Mouse (Mus musculus) hindbrain, embryonic 16.5 days (tissue): ENCODE measurements around the gene Mecr. TPM values are rescaled to one million over a fixed set of nuclear protein-coding genes. Genes with fewer than 3 reads are reported as not detected.
A peak's percentile ranks its signal among the peaks of the same experiment; 100 is the strongest.

Experiments
- ATAC-seq: fragments of 200-750 bp; cut with Nextera tagmentation; 2 replicates; pipeline ENCODE4 v1.8.0; 2017; ENCODE audit warnings: moderate TSS enrichment, moderate library complexity
- H3K27ac ChIP-seq: fragments of 300-500 bp; sonication (generic); 2 replicates; pipeline ENCODE4 v1.5.1; 2014; ENCODE audit warnings: low read depth, mild to moderate bottlenecking, control low read depth, low read length, moderate library complexity
- H3K27me3 ChIP-seq: fragments of 300-500 bp; sonication (generic); replicated peaks from 2 replicates; pipeline ENCODE4 v1.6.1; 2014; ENCODE audit warnings: low read length; ENCODE audit not compliant: control insufficient read depth, insufficient read depth
- H3K36me3 ChIP-seq: fragments of 300-500 bp; sonication (generic); 2 replicates; pipeline ENCODE4 v1.6.1; 2014; ENCODE audit warnings: mild to moderate bottlenecking, low read length, moderate library complexity, mixed read lengths; ENCODE audit not compliant: control insufficient read depth, insufficient read depth
- H3K4me1 ChIP-seq: fragments of 300-500 bp; sonication (generic); 2 replicates; pipeline ENCODE4 v1.6.1; 2014; ENCODE audit warnings: low read depth, low read length; ENCODE audit not compliant: control insufficient read depth, insufficient read depth
- H3K4me2 ChIP-seq: fragments of 300-500 bp; sonication (generic); 2 replicates; pipeline ENCODE4 v1.6.1; 2014; ENCODE audit warnings: mild to moderate bottlenecking, low read length, control low read depth, moderate library complexity
- H3K4me3 ChIP-seq: fragments of 300-500 bp; sonication (generic); 2 replicates; pipeline ENCODE4 v1.5.1; 2014; ENCODE audit warnings: mild to moderate bottlenecking, low read length, control low read depth, moderate library complexity
- H3K9ac ChIP-seq: fragments of 300-500 bp; sonication (generic); 2 replicates; pipeline ENCODE4 v1.6.1; 2014; ENCODE audit warnings: low read depth, mild to moderate bottlenecking, control low read depth, low read length, moderate library complexity
- H3K9me3 ChIP-seq: fragments of 300-500 bp; sonication (generic); 2 replicates; pipeline ENCODE4 v1.6.1; 2014; ENCODE audit warnings: mild to moderate bottlenecking, low read length, moderate library complexity; ENCODE audit not compliant: control insufficient read depth
- WGBS: fragments of 180-500 bp; shearing (Covaris S2); extraction: QIAGEN DNeasy Blood & Tissue Kit; methylation state at CpG from one replicate; pipeline ENCODE4 v1.1.7; 2014; 5-methylcytosine and 5-hydroxymethylcytosine counted together
- polyA plus RNA-seq: library from polyadenylated mRNA; unstranded; fragments of >200 nt; fragmentation: Nextera tagmentation; extraction: Ambion mirVana; gene quantifications from 2 replicates; pipeline ENCODE4 v1.2.1, GENCODE M21; 2015

The Mecr gene
- polyA plus RNA-seq, 1 experiment from 2014 or later: 41.1 TPM

DNA sequence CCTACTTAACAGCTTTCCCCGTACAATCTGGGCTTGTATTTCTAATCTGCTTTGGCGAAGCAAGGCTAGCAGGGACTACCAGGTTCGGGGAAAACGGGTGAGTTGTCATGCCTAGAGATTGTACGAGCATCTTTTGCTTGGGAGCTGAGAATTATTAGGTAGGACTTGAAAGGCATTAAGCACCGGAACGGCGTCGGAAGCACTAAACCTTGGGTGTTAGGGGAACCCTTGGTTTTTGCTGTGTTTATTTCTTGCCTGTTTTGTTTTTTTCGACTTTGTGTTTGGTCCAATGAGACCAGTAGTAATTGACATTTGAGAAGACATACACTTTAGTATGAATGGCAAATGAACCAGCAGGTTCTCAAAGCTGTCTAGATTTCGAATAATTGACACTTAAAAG lies 31.3 kb downstream of the Mecr start:
- H3K9ac ChIP-seq: peak overlapping the region; percentile 100
- no peaks in the 10 kb centered on the region for H3K36me3 ChIP-seq
- H3K4me3 ChIP-seq: peak overlapping the region; percentile 99
- ATAC-seq: no peak
- H3K4me2 ChIP-seq: peak overlapping the region; percentile 93
- H3K27ac ChIP-seq: peak overlapping the region; percentile 100
- no peaks in the 10 kb centered on the region for H3K9me3 ChIP-seq
- H3K4me1 ChIP-seq: peaks cover 29% of the 10 kb centered on the region
- no peaks in the 10 kb centered on the region for H3K27me3 ChIP-seq
- WGBS: 3% methylated on average over 11 of the region's 11 CpGs

- H3K4me1 ChIP-seq: peaks cover 29% of the 10 kb centered on the region
- 45% methylated on average over 3 of the region's 3 CpGs for WGBS
- no peak for ATAC-seq
These were observed 32.0 kb downstream of the Mecr start for GRCm38 (mm10) chr4:131875242-131875641.

GRCm38 (mm10) chr4:131876836-131877235 lies 33.6 kb downstream of the Mecr start:
- no peak overlapping the region for H3K27ac ChIP-seq
- WGBS: 57% methylated on average over 2 of the region's 2 CpGs
- H3K4me1 ChIP-seq: peaks cover 29% of the 10 kb centered on the region
- H3K4me2 ChIP-seq: peak overlapping the region; percentile 34
- H3K9me3 ChIP-seq: no peaks in the 10 kb centered on the region
- H3K27me3 ChIP-seq: no peaks in the 10 kb centered on the region
- no peak overlapping the region for H3K9ac ChIP-seq
- H3K36me3 ChIP-seq: no peaks in the 10 kb centered on the region
- H3K4me3 ChIP-seq: no peak overlapping the region
- ATAC-seq: no peak

More at GRCm38 (mm10) chr4:131875242-131875641, 32.0 kb downstream of the Mecr start:
- no peak overlapping the region for H3K27ac ChIP-seq
- H3K27me3 ChIP-seq: no peaks in the 10 kb centered on the region
- H3K9ac ChIP-seq: peak overlapping the region; percentile 100
- peak overlapping the region; percentile 93 for H3K4me2 ChIP-seq
- no peaks in the 10 kb centered on the region for H3K36me3 ChIP-seq
- peak overlapping the region; percentile 99 for H3K4me3 ChIP-seq
- H3K9me3 ChIP-seq: no peaks in the 10 kb centered on the region

GRCm38 (mm10) chr4:131879692-131880091 lies 36.4 kb downstream of the Mecr start:
- ATAC-seq: no peak
- H3K27me3 ChIP-seq: no peaks in the 10 kb centered on the region
- H3K36me3 ChIP-seq: no peaks in the 10 kb centered on the region
- no peak overlapping the region for H3K9ac ChIP-seq
- H3K27ac ChIP-seq: no peak overlapping the region
- no peak overlapping the region for H3K4me3 ChIP-seq
- H3K4me2 ChIP-seq: no peak overlapping the region
- H3K4me1 ChIP-seq: peaks cover 22% of the 10 kb centered on the region
- 67% methylated on average over 1 of the region's 1 CpGs for WGBS
- no peaks in the 10 kb centered on the region for H3K9me3 ChIP-seq

- Histone ChIP-seq H3K27me3 (no peaks in the 10 kb centered on the region), H3K9ac (no peak overlapping the region), H3K9me3 (no peaks in the 10 kb centered on the region), H3K27ac (no peak overlapping the region), H3K4me3 (no peak overlapping the region), H3K4me2 (no peak overlapping the region), H3K4me1 (peaks cover 7% of the 10 kb centered on the region), H3K36me3 (0 out of 2 replicates have a peak, but pooled peaks cover under 1% of the 10 kb centered on the region)
- WGBS: 87% methylated on average over 7 of the region's 7 CpGs
- ATAC-seq: no peak
These were observed 38.0 kb downstream of the Mecr start for GRCm38 (mm10) chr4:131881306-131881705.

GRCm38 (mm10) chr4:131883571-131883970 lies 40.3 kb downstream of the Mecr start:
- no peaks in the 10 kb centered on the region; the same call in 1 of the 2 replicates for H3K4me1 ChIP-seq
- no peak overlapping the region for H3K4me3 ChIP-seq
- peaks cover 3% of the 10 kb centered on the region; the same call in 1 of the 2 replicates for H3K36me3 ChIP-seq
- H3K4me2 ChIP-seq: no peak overlapping the region
- WGBS: 74% methylated on average over 6 of the region's 6 CpGs
- no peaks in the 10 kb centered on the region for H3K27me3 ChIP-seq
- H3K27ac ChIP-seq: no peak overlapping the region
- H3K9me3 ChIP-seq: no peaks in the 10 kb centered on the region
- no peak overlapping the region for H3K9ac ChIP-seq
- no peak for ATAC-seq

DNA sequence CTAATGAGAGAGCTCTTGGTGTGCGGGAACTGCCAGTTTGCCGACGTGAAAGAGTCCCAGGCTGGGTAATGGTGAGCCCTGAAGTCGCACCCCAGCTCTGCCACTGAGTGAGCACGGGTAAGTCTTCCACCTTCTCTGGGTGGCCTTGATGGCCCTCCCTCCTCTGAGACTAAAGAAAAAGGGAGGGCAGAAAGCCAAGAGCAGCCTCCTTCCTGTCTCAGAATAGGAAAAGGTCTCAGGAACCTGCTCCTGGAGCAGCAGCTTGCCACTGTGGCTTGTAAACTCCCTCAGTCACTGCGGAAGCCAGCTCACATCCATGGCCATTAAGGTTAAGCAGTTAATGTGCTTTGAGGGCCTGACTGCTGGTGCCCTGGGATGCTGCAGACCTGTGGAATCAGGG lies 42.1 kb downstream of the Mecr start:
- no peak overlapping the region for H3K4me3 ChIP-seq
- H3K36me3 ChIP-seq: peaks cover 3% of the 10 kb centered on the region; the same call in 1 of the 2 replicates
- 80% methylated on average over 6 of the region's 6 CpGs for WGBS
- no peak for ATAC-seq
- no peaks in the 10 kb centered on the region for H3K9me3 ChIP-seq
- H3K9ac ChIP-seq: no peak overlapping the region
- H3K27me3 ChIP-seq: no peaks in the 10 kb centered on the region
- H3K4me1 ChIP-seq: no peaks in the 10 kb centered on the region; the same call in 1 of the 2 replicates
- no peak overlapping the region for H3K27ac ChIP-seq
- no peak overlapping the region for H3K4me2 ChIP-seq

DNA sequence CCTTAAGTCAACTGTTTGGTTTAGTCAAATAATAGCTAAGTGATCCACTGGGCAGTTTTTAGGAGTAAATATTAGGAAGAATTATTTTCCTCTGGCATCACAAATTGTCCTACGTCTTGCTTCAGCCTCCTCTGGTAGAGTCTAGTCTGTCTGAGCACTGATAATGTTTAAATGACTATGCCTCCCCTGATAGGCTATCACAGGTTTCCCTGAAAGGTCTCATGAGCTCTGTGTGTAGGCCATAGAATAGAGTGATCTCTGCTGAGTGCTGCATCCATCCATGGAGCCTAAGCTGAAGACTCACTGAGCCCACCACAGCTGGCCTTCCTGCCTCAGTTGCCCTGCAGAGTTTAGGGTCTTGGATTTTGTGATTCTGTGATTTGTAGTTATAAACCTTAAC lies 45.3 kb downstream of the Mecr start:
- no peak for ATAC-seq
- Histone ChIP-seq H3K9me3 (no peaks in the 10 kb centered on the region), H3K9ac (no peak overlapping the region), H3K4me1 (no peaks in the 10 kb centered on the region), H3K27me3 (no peaks in the 10 kb centered on the region), H3K4me3 (no peak overlapping the region), H3K27ac (no peak overlapping the region), H3K4me2 (no peak overlapping the region), H3K36me3 (peaks cover 12% of the 10 kb centered on the region)
- 79% methylated on average over 1 of the region's 1 CpGs for WGBS

- no peaks in the 10 kb centered on the region for H3K4me1 ChIP-seq
- H3K27me3 ChIP-seq: no peaks in the 10 kb centered on the region
- no peak overlapping the region for H3K4me2 ChIP-seq
- no peaks in the 10 kb centered on the region for H3K9me3 ChIP-seq
- H3K4me3 ChIP-seq: no peak overlapping the region
- ATAC-seq: no peak
- peaks cover 22% of the 10 kb centered on the region for H3K36me3 ChIP-seq
- 84% methylated on average over 3 of the region's 3 CpGs for WGBS
- no peak overlapping the region for H3K27ac ChIP-seq
- H3K9ac ChIP-seq: no peak overlapping the region
These were observed 47.4 kb downstream of the Mecr start for GRCm38 (mm10) chr4:131890692-131891091.

DNA sequence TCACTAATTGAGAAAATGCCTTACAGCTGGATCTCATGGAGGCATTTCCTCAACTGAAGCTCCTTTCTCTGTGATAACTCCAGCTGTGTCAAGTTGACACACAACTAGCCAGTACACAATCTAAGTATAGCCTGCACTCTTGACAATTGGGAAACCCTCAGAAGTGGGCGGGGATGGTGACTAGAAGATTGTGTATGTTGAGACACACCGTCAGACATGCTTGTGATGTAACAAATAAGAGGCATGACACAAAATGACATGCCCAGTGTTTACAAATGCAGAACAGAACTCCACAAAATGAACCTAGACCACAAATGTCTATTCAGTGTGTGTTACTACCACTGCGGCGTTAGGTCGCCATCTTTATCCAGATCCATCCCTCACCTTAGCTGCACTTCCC lies 53.8 kb downstream of the Mecr start:
- H3K9me3 ChIP-seq: no peaks in the 10 kb centered on the region
- no peak for ATAC-seq
- no peak overlapping the region for H3K27ac ChIP-seq
- no peak overlapping the region for H3K4me2 ChIP-seq
- no peaks in the 10 kb centered on the region for H3K4me1 ChIP-seq
- H3K9ac ChIP-seq: no peak overlapping the region
- H3K27me3 ChIP-seq: no peaks in the 10 kb centered on the region
- H3K4me3 ChIP-seq: no peak overlapping the region
- peaks cover 57% of the 10 kb centered on the region for H3K36me3 ChIP-seq
- WGBS: 95% methylated on average over 5 of the region's 5 CpGs
